8 mouse cellular contexts compared by ENCODE assay signal in the genomic region with DNA sequence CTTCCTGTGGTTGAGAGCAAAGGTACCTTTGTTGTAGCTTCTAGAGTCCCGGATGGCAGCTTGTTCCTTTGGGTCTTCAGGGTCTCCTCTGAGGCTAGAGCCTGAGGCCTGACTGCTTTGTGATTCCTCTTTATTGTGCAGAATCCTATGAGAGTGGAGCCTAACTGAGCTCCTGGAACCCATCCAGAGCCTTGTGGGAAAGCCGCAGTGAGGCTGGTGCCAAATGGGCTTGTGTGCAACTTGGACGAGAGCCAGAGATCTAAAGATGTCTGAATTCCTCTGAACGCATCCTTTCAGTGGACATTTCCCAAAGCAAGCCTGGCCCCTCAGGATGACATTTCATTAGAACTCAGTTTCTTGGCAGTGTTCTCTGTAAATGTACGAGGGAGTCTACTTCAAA.
DNase-seq lines count a peak whose midpoint lies in the region; ATAC-seq lines count a peak whose summit lies in the region.

No protein-coding gene starts in this region.

- no peak for DNase-seq in kidney, adult 8-10 months
- peak; percentile 24 for DNase-seq in adrenal gland, postnatal 25 days
- DNase-seq in kidney, postnatal 14 days = peak; percentile 57
- peak; percentile 35 for DNase-seq in lung, postnatal 14 days
- no peak for DNase-seq in embryo, embryonic 10.5 days (ENCODE audit: low spot score)

- H3K4me3 ChIP-seq in kidney, embryonic 15.5 days (replicated peaks) = no peak overlapping the region
- no peak overlapping the region for H3K4me3 ChIP-seq in embryonic facial prominence, embryonic 13.5 days

- H3K4me1 ChIP-seq in kidney, embryonic 15.5 days = peaks cover 17% of the 10 kb centered on the region
- peaks cover 34% of the 10 kb centered on the region for H3K4me1 ChIP-seq in embryonic facial prominence, embryonic 13.5 days

- H3K4me2 ChIP-seq in kidney, embryonic 15.5 days = no peak overlapping the region
- 0 out of 2 replicates have a peak overlapping the region, but pooled peaks have one; percentile 1 for H3K4me2 ChIP-seq in embryonic facial prominence, embryonic 13.5 days

- no peak overlapping the region for H3K9ac ChIP-seq in kidney, embryonic 15.5 days
- H3K9ac ChIP-seq in embryonic facial prominence, embryonic 13.5 days = no peak overlapping the region

- peak overlapping the region; percentile 54; the same call in 1 of the 2 replicates for H3K27ac ChIP-seq in kidney, embryonic 15.5 days
- peak overlapping the region; percentile 83 for H3K27ac ChIP-seq in embryonic facial prominence, embryonic 13.5 days

- H3K9me3 ChIP-seq in kidney, embryonic 15.5 days (replicated peaks) = no peaks in the 10 kb centered on the region
- H3K9me3 ChIP-seq in embryonic facial prominence, embryonic 13.5 days = no peaks in the 10 kb centered on the region

- no peaks in the 10 kb centered on the region for H3K36me3 ChIP-seq in kidney, embryonic 15.5 days
- H3K36me3 ChIP-seq in embryonic facial prominence, embryonic 13.5 days = no peaks in the 10 kb centered on the region

- H3K27me3 ChIP-seq in kidney, embryonic 15.5 days = no peaks in the 10 kb centered on the region
- no peaks in the 10 kb centered on the region for H3K27me3 ChIP-seq in embryonic facial prominence, embryonic 13.5 days

- no peak for ATAC-seq in kidney, embryonic 15.5 days (replicated peaks; ENCODE audit: low FRiP score)
- ATAC-seq in embryonic facial prominence, embryonic 13.5 days (ENCODE audit: insufficient number of reproducible peaks, insufficient read depth, low FRiP score, low TSS enrichment, low read depth) = no peak
- no peak for ATAC-seq in megakaryocyte progenitor cell, adult 5-6 weeks (replicated peaks; ENCODE audit: poor library complexity)

- WGBS in kidney, embryonic 15.5 days = 41% methylated on average over 5 of the region's 5 CpGs
- WGBS in embryonic facial prominence, embryonic 13.5 days = 22% methylated on average over 5 of the region's 5 CpGs

Comparison
In these comparisons a context has a peak if more than half of its experiments do, and no peak if none do; other contexts are left out.
1. DNase-seq: peak in adrenal gland, postnatal 25 days (single experiment), kidney, postnatal 14 days (single experiment) and lung, postnatal 14 days (single experiment); none in kidney, adult 8-10 months (0 of 2) and embryo, embryonic 10.5 days (single experiment).